Comparison of ENCODE assay signal across 15 mouse cellular contexts in the genomic region with DNA sequence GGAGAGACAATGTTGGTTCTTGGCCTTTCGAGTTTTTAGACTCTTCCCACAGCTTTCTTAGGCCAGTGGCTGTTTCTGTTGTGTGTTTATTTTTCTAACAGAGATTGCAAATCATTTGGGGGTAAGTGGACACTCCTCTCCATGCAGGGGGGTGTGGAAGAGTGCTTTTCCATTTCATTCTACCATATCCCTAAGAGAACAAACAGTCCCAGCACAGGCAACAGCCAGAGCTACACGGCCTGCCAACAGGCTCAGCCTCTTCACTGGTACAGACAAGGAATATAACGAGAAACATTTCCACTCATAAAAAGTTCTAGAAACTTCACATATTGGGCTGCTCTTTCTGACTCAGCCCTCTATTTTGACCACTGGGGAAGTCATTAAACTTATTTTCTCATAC.
"Had no signal": no experiment of that assay in that cellular context is flagged by ENCODE, and none has a peak within 500 bp of the region (broad histone marks: within the 10 kb centered on the region; RNA-seq: fewer than 3 reads in every experiment).

No protein-coding gene starts in this region.

- H3K27me3 ChIP-seq: lung, embryonic 15.5 days; midbrain, embryonic 13.5 days; midbrain, embryonic 15.5 days; neural tube, embryonic 12.5 days; stomach, embryonic 15.5 days had no signal

- H3K9ac ChIP-seq: lung, embryonic 15.5 days; midbrain, embryonic 13.5 days; midbrain, embryonic 15.5 days; neural tube, embryonic 12.5 days; stomach, embryonic 15.5 days had no signal

- H3K36me3 ChIP-seq: lung, embryonic 15.5 days; midbrain, embryonic 13.5 days; midbrain, embryonic 15.5 days; neural tube, embryonic 12.5 days; stomach, embryonic 15.5 days had no signal

- H3K27ac ChIP-seq: lung, embryonic 15.5 days; macrophage; midbrain, embryonic 13.5 days; midbrain, embryonic 15.5 days; neural tube, embryonic 12.5 days; stomach, embryonic 15.5 days; stomach, postnatal 0 days had no signal

- DNase-seq: lung, adult 2 months; lung, postnatal 14 days; lung, postnatal 36 days; right cerebral cortex, postnatal 14 days; thymus, adult 2 months; thymus, postnatal 25 days; thymus, postnatal 4 days had no signal

- H3K4me1 ChIP-seq: megakaryocyte, embryonic 14.5 days; stomach, embryonic 15.5 days had no signal

- H3K4me3 ChIP-seq: lung, embryonic 15.5 days; megakaryocyte, embryonic 14.5 days; midbrain, embryonic 13.5 days; midbrain, embryonic 15.5 days; neural tube, embryonic 12.5 days; stomach, embryonic 15.5 days had no signal
